Mouse (Mus musculus): ENCODE results near the gene Rufy3.
"Not testable (repeated sequence)": the region's sequence is repeated elsewhere in the genome, so short reads cannot be mapped to it uniquely, and the experiment has no call there.

The Rufy3 gene

GRCm38 (mm10) chr5:88564501-88565147, at the start of gene Rufy3:
Gene Rufy3, plus strand, starts transcription at chr5:88565040.
- CTCF ChIA-PET: interaction anchor here (0.9 kb wide), 1 partner anchor 9 kb away, joined by 3 read pairs; no protein-coding TSS in a partner anchor

GRCm38 (mm10) chr5:88519232-88519631, 45.6 kb upstream of the Rufy3 start:
- CTCF ChIA-PET: no interaction called here

- CTCF ChIA-PET: no interaction called here
Observed at GRCm38 (mm10) chr5:88527657-88528056, 37.2 kb upstream of the Rufy3 start, which contains the start of gene Jchain. Gene Jchain, minus strand, starts transcription at chr5:88527891.

GRCm38 (mm10) chr5:88530908-88531307, 33.9 kb upstream of the Rufy3 start:
- CTCF ChIA-PET: no interaction called here

GRCm38 (mm10) chr5:88534697-88535096, 30.1 kb upstream of the Rufy3 start:
- CTCF ChIA-PET: interaction anchor here (0.5 kb wide), 1 partner anchor 216 kb away, joined by 3 read pairs; no protein-coding TSS in a partner anchor

- CTCF ChIA-PET: no interaction called here
Observed at GRCm38 (mm10) chr5:88540845-88541244, 24.0 kb upstream of the Rufy3 start.

- CTCF ChIA-PET: no interaction called here
Observed at GRCm38 (mm10) chr5:88542651-88543282, 22.1 kb upstream of the Rufy3 start.

GRCm38 (mm10) chr5:88544411-88544810, 20.4 kb upstream of the Rufy3 start:
- CTCF ChIA-PET: not testable (repeated sequence)

- CTCF ChIA-PET: no interaction called here
Observed at GRCm38 (mm10) chr5:88545536-88545935, 19.3 kb upstream of the Rufy3 start.

GRCm38 (mm10) chr5:88553271-88554085, 11.4 kb upstream of the Rufy3 start:
- CTCF ChIA-PET: no interaction called here

- CTCF ChIA-PET: no interaction called here
Observed at GRCm38 (mm10) chr5:88554086-88554886, 10.6 kb upstream of the Rufy3 start, which contains the start of gene Utp3. Gene Utp3, plus strand, starts transcription at chr5:88554462.

GRCm38 (mm10) chr5:88558991-88559390, 5.8 kb upstream of the Rufy3 start:
- CTCF ChIA-PET: no interaction called here

- CTCF ChIA-PET: interaction anchor here (0.6 kb wide), 1 partner anchor 1628 kb away, joined by 9 read pairs; no protein-coding TSS in a partner anchor
Observed at GRCm38 (mm10) chr5:88561080-88561814, 3.6 kb upstream of the Rufy3 start.

- CTCF ChIA-PET: no interaction called here
Observed at GRCm38 (mm10) chr5:88562863-88563780, 1.7 kb upstream of the Rufy3 start.

- CTCF ChIA-PET: no interaction called here
Observed at GRCm38 (mm10) chr5:88565148-88566033, 551 bp downstream of the Rufy3 start.

- CTCF ChIA-PET: interaction anchor here (1.1 kb wide), 1 partner anchor 11 kb away, joined by 4 read pairs; no protein-coding TSS in a partner anchor
Observed at GRCm38 (mm10) chr5:88566034-88566841, 1.4 kb downstream of the Rufy3 start.

- CTCF ChIA-PET: no interaction called here
Observed at GRCm38 (mm10) chr5:88569541-88569940, 4.7 kb downstream of the Rufy3 start.

GRCm38 (mm10) chr5:88574829-88575228, 10.0 kb downstream of the Rufy3 start:
- CTCF ChIA-PET: no interaction called here
